Mouse (Mus musculus): ENCODE results near the gene Dbx2.

Dbx2 gene

DNA sequence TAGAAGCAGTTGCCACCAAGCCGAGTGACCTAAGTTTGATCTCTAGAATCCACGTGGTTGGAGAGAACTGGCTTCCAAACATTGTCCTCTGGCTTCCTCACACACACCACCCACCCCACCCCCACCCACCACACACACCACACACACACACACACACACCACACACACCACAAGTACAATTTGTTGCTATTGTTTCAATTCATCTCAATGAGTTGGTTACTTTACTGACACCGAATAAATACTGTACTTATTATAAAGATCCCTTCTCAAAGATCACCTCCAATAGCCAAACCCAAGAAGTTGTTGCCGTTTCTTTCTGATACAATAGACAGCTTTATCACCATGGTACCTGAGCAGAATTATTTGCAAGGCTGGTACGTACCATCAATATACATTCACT is at the start of gene Dbx2:
Gene Dbx2 (minus strand): TSS at position 101 of the 400 bp plus-strand sequence.
- DNase-seq (ENCODE audit: low spot score), result no peak

DNA sequence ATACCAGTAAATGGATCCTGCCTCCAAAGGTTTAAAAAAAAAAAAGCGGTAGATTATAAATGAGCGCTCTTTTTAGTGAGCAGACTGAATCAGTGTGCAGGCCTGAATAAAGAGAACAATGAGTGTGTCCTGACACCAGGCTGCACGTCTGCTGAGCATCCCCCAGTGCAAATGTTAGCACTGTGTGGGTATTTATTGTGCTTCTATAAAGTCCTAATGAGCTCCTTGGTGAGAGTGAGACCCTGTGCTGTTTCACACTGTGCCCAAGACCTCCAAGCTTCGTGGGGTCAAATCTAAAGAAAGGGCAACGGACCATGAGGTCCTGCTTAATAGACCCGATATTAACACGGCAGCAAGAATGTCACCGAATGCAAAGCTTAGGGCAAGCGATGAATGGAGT is 46.4 kb upstream of the Dbx2 start:
- no peak for DNase-seq (ENCODE audit: low spot score)

DNA sequence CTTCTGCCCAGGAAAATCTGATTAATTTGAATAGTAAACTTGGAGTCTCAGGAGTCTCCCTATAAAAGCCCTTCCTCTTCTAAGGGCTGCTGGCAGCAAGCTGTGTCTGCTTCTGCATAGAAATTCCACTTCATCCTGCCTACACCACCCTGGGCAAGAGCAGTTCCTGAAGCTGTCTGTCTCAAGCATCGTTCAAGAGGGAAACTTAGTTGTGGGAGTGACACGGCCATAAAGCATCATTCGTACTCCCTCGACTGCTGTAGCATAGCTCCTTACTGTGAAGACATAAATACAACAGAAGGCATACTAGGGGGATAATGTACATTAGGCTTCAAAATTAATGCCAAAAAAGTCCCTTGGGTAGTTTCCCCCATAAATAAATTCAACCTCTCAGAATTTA is 45.8 kb upstream of the Dbx2 start:
- DNase-seq (ENCODE audit: low spot score), result no peak

DNA sequence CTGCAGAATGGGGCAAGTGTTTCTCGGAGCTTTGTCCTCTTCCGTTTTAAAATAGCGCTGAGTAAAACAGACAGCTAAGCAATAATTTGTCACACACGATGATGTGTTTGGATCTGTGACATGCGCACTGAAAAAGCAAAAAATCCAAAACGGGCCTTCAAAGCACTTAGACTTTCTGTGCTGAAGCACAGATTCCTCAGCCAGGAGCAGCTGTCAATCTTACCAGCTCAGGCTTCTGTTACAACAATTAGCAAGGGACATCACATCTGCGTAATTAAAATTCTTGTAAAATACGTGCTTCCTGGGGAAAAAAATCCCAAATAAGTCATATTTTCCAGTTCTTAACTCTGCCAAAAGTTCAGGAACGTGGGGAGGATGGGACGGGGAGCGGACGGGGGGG is 43.6 kb upstream of the Dbx2 start:
- DNase-seq (ENCODE audit: low spot score), result no peak

DNA sequence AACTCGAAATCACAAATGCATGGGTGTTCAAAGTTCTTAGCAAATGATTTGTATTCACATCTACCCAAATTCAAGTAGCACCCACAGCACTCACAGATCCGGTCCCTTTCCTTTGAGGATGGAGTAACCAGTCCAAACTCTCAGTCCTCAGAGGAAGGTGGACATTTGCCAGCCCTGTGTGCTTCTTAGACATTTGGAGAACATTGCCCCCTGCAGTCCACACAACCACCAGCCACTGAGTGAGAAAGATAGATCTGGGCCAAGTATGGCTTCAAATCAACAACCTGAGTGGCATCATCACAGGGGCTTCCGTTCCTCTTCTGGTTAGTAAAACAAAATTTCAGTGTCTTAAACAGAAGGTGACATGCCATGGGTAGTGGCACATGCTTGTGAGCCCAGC is 38.0 kb upstream of the Dbx2 start:
- DNase-seq (ENCODE audit: low spot score), result no peak

DNA sequence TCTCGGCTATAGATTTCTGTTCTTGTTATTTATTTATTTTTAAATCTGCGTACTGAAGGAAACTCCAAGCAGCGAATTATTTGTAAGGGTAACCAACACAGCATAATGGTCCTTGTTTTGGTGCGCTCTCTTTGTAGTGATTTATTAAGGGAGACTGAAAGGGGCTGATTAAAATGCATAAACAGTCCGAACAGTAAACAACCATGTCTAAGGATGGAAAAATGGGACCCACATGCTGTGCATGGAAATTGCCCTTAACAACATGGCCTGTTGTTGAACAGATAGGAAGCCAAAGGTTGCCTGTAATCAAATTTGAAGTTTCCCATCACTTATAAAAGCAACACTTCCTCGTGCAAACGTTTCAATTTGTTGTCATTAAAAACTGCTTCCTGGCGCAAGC is 35.8 kb upstream of the Dbx2 start:
- DNase-seq (ENCODE audit: low spot score), result no peak

DNA sequence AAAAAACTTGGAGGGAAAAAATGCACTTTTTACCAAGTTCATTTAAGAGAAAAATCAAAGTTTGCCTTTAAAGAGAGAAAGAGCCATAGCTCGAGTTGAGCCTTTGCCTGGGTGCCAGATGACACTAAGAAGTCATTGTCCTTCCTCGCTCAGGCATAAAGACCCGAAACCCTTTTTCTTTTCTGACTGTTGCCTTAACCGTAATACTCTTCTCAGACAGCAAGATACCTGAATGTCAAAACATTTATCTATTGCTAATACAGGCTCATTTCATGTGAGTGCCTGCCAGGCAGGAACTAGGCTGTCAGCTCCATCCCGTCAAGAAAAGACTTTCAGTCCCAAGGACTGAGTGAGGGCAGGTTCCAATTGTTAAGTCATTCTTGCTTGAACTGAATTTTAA is 35.4 kb upstream of the Dbx2 start:
- DNase-seq (ENCODE audit: low spot score), result no peak

DNA sequence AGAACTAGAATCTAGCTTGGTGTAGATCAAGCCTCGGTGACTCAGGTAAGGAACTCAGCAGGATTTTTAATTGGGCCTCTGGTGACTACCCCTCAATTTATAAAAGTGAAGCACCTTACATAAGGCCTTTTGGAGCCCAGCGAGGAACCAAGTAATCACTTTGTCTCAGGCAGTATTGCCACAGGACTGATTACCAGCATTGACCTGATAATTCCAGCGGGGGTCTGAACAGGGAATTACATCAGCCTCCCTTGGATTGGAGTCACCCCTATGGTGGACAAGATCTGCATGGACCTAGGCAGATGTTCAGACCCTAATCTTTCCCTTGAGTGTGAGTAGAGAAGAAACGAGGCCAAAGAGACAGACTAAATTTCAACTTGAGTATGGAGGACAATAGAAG is 26.9 kb upstream of the Dbx2 start:
- no peak for DNase-seq (ENCODE audit: low spot score)

DNA sequence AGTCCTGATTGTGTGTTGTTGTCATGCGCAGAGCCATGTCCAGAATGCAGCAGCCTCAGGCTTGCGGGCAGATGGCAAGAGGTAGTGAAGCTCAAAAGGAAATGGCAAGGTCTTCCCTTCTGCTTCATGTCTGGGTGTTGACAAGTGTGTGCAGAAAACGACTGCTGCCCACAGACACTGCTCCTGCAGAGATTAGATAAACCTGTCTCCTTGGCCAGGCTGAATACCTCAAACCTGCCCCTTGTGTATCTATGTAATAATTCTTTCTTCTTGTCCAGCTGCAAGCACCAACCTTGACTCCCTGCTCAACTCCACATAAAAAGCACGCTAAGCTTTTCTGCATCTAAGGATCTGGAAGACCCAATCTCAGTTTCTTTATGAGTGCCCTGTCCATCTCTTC is 19.9 kb upstream of the Dbx2 start:
- no peak for DNase-seq (ENCODE audit: low spot score)

DNA sequence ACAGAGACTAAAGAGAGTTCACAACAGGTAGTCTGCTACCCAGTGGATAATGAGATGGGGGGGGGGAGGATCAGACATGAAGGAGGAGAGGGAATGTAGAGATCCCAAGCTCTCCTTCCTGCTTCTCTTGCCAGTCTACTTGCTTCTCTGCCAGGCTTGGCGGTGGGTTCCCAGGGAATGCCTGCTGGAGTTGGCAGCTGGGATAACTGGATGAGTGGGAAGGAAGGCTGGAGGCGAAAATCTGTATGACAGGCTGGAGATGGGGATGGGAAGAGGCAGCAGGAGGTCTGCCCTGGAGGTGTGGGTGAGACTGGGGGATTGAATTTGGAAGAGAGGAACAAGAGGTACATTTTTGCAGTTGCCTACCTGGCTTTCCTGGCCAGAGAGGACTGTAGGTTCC is 19.4 kb upstream of the Dbx2 start:
- DNase-seq (ENCODE audit: low spot score), result no peak

DNA sequence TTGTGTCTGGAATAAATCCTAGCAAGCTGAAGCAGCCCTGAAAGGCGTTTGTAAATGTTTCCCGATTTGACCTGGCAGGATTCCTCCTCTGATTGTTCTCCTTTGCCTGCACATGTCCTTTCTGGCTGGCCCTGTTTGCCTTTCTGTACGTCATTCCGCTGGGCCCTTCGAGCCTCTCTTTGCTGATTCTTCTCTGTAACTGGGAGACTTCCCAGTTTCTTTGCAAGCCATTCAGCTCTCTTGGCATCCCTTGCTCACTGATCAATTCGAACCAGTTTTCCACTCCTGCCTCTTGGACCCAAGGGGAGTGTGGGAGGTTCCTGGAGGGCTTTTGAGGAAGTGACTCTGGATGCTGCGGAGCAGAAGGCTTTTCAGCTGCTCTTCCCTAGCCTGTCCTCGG is 11.4 kb upstream of the Dbx2 start:
- no peak for DNase-seq (ENCODE audit: low spot score)

DNA sequence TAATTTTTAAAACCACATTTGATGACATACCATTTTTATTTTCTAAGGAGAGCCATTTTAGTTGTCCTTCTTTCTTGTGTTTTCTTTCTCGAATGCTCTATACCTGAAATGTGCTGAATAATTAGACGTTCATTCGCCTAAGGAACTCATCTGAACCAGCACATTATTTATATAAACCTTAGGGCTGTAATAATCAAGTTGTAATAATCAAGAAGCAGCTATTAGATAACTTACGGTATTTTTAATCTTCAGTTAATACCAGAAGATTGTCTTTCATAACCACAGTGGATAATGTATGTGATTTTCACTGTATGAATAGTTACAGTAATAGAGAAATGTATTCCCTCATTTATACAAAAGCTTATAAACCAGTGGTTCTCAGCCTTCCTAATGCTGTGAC is 9.2 kb upstream of the Dbx2 start:
- no peak for DNase-seq (ENCODE audit: low spot score)

DNA sequence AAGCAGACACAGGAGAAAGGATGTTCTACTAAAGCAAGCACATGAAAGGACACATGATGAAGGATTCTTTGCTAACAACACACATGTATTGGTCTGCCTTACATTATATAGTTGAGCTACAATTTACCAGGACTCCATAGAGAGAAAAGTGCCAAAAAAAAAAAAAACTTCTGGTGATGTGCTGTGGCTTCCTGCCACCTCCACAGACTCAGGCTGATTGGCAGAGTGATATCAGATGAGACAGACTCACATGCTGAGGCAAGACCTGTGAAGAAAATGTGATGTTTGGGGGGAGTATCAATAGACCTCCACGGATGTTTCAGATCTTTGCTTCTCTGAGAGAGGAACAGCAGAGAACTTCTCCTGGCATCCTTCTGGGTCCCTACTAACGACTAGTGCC is 6.0 kb upstream of the Dbx2 start:
- no peak for DNase-seq (ENCODE audit: low spot score)

DNA sequence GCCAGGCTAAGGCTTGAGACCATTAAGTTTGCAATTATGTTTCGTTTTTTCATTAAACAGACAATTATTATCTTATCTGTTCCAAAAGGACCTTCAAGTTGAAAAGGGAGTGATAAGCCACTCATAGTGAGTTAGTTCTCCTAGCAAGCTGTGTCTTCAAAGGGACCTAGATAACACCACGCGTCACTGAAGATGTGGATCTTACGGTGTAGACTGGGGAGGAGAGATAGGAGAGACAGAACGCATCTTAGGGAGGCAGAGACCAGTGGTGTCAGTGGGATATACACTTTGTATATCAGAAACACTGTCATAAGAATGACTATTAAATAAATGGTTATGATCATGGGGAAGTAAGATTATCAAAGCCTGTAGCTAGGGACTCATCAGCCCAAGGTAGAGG is 4.6 kb upstream of the Dbx2 start:
- DNase-seq (ENCODE audit: low spot score), result peak; percentile 51

DNA sequence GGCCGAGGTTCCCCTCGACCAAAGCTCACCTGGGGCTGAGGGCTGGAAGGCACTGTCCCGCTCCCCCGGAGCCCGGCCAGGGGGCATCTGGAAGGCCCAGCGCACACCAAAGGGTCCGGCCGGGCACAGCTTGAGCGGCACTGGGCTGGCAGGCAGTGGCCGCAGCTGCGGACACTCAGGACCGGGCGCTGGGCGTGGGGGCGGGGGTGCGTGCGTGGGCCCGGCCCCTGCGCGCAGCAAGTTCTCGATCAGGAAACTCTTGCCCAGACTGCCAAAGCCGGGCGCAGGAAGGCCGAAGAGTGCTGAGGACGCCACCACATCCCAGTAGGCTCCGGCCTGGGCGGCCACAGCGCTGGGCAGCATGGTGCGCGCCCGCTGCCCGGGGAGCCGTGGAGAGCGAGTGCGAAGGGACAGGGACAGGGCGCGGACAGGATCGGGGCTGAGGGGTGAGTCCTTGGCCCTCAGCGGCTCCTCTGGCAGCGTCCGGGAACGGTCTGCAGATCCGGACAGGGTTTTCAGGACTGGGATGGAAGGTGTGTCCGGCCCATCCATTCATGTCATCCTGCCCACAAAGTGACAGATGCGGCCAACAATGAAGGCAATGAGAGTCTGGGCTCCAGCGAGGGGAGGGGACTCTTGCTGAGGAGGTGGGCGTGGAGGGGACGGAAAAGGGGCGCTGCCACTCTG is 1.4 kb downstream of the Dbx2 start:
- no peak for DNase-seq (ENCODE audit: low spot score)

DNA sequence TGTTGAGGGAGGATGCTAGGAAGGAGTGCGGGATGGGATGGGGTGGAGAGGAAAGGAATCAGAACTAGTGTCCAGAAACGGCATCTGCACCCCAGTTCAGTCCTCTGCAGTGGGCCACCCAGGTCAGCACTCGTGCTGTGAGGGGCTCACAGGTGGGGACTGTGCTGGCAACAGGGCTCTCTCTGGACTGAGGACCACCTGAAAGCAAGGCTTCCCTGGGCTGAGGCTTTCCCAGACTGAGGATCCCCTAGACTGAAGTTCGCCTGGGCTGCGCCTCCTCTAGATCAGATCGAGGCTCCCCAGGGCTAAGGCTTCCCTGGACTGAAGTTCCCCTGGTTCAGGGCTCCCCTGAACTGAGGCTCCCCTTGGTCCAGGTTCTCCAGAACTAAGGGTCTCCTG is 1.9 kb downstream of the Dbx2 start:
- DNase-seq (ENCODE audit: low spot score), result no peak

DNA sequence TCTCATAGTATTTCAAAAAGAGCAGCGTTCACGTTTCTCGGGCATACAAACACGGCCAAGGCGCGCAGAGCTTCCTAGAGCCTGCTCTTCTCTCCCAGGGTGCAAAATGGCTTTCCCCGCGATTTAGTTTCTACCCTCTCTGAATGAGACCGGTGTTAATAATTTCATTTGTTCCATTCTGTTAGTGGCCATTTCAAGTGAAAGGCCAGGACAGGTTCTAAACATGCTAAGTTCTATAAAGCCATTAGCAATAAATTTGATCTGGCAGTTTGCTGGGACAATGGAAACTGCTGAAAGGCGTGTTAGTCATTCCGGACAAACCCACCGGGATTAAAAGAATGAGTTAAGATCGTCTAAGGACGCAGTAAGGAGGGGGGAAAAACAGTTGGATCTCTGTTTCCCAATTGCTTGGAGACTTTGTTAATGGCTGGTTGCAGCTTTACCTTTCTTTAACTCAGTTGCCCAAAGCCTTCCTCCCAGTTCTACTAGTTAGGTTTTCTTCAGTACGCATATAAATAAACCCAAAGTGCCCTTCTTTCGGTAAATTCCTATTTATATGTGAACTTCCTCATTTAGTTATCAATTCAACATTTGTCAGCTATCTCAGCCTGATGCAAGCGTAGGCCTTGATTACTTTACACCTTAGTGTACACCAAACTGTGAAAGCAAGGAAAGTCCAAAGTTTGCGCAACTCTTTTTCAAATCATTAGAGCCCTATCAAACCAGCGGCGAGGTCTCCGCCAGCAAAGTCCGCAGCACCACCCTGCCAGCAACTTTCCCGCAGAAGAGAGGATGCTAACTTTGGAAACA is 2.7 kb downstream of the Dbx2 start:
- no peak for DNase-seq (ENCODE audit: low spot score)

DNA sequence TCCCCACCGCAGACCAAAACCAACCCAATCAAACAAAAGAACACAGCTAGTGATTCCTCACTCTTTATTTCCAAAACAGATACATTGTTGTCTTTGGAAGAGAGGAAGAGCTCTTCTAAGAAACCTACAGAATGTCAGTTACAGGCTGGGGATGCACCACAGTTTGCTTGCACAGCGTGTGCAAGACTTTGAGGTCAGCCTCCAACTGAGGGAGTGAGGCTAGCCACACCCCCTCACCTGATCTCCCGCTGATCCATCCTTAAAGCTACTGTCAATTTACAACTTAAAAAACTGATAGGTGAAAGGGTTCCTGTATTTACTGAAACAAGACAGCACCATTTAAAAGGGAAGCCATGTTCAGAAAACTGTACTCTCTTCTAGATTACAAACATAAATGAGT is 3.9 kb downstream of the Dbx2 start:
- no peak for DNase-seq (ENCODE audit: low spot score)

DNA sequence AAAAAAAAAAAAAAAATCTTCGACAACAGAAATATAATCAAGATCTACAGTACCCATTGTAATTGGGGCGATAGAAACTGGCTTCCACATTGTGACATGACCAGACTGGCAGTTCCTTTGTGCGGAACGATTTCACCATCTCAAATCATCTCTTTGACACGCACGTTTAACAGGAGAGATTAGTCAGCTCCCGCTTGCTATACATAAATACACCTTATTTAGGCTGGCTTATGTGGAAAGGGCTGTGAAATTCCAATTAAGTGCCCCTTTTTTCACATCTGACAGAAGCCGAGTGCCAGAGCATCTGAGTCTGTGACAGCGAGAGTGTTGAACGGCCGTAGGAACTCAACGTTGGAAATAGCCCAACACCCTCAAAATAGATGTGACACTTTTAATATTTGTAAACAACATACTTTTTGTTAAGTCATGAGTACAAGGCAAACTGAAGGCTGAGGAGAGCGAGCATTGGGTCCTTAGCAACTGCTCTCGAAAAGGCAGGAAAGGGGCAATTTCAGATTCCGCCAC is 12.2 kb downstream of the Dbx2 start:
- DNase-seq (ENCODE audit: low spot score), result no peak

DNA sequence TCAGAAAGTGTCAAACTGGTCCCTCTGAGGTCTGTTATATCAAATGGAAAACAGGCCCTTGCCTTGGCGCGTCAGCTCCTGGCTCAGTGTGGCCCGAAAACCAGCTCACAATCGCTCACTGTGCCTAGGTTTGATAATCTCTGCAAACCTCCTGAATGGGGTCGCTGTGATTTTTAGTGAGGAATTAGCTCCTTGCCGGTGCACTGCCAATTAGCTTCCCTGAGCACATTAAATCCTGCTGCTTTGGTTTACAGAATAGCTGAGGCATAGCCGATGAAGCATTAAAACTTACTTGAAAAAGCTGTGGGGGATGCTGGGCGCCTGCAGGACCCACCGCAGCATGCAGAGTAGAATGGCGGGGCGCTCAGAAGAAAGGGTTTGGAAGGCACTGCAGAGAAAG is 15.4 kb downstream of the Dbx2 start:
- DNase-seq (ENCODE audit: low spot score), result no peak

DNA sequence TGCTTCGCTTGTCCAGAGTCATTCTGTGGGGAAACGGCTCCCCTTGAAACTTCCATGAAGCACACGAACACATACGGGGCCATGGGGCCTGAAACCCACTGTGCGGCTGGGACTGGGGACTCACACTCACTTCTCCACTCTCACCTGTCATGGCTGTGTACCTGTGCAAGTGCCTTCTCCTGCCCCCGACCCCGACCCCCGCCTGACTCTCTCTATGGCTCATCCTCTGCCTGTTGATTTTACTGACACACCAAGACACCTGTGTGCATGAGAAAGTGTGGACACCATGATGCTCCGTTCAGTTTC is 16.0 kb downstream of the Dbx2 start:
- DNase-seq (ENCODE audit: low spot score), result no peak

DNA sequence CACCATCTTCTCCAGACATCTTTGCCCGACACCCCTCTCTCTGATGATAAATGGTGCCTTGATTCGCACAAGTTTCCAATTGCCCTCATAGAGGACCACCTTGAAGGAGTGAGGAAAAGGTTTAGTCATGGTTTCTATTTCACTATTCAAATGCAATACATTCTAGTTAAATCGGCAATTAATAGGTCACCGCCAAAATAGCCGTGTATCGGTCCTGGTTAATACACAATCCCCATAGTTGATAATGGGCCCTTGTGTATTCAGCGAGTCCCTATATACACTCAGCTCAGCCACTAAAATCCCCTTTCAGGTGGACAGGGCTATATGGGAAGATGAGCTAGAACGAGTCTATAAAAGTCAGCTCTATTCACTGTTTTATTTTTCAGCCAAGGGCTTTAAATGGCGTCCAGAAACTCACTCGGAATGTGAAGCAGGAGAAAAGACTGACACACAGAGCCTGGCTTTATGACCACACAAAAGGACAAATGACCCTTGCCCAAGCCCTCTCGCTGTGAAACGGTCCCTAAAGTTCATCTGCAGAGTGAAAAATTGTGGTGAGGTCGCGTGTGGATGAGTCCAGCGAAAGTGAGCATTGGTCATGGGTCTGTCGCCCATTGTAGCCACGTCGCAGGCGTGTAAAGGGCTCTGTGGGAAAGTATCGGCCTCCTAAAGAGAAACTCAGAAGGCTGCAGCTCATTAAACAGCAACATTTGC is 16.5 kb downstream of the Dbx2 start:
- no peak for DNase-seq (ENCODE audit: low spot score)

DNA sequence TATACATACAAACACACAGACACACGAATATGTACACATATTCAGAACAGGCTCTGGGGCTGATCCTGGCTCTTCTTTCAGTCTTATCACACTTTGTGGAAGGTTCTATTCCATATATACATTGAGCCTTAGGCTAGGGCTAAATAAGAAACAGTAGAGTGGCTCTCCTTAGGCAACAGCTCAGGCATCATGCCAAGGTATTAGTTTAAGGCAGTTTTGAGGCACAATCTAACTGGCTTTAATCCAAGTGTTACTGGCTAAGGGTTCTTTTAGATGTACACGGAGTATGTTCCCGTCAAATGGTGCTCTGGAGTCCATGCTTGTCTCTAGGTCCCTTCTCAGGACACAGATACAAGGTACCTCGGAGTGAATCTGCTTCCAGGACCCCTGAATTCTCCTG is 31.4 kb downstream of the Dbx2 start:
- DNase-seq (ENCODE audit: low spot score), result no peak
